Mouse (Mus musculus) gastrocnemius, postnatal 36 days (tissue): ENCODE results near the gene Tnni1. TPM values are rescaled to one million over a fixed set of nuclear protein-coding genes. Genes with fewer than 3 reads are reported as not detected.

Experiments used
- DNase-seq, 2 experiments: peaks; one replicate each; pipeline ENCODE4 v3.0.0; 2022
- intact Hi-C: fragments of 180-260 bp; cut with DNase I; formaldehyde crosslinking; loops from one replicate; pipeline ENCODE4 v1.15.1; 2025
- long read RNA-seq, 2 experiments: library from polyadenylated mRNA; stranded (forward); transcript quantifications; one replicate each; pipeline ENCODE4 v2.0.0; 2021
- total RNA-seq, 2 experiments: library from RNA; stranded (reverse); gene quantifications; 2 replicates each; pipeline ENCODE4 v1.2.3; 2021

The Tnni1 gene
- total RNA-seq, result 100 to 1,000 TPM in 1 of 2 experiments, 10 to 100 TPM in 1; 69.4 to 433 TPM
- long read RNA-seq, experiment 1, partial matches to known transcripts, result 10 of 70 reads
- long read RNA-seq, experiment 1, other reads (novel, unspliced or antisense), result 60 of 70 reads
- long read RNA-seq, experiment 2, partial matches to known transcripts, result 96 of 579 reads
- long read RNA-seq, experiment 2, other reads (novel, unspliced or antisense), result 483 of 579 reads

DNA sequence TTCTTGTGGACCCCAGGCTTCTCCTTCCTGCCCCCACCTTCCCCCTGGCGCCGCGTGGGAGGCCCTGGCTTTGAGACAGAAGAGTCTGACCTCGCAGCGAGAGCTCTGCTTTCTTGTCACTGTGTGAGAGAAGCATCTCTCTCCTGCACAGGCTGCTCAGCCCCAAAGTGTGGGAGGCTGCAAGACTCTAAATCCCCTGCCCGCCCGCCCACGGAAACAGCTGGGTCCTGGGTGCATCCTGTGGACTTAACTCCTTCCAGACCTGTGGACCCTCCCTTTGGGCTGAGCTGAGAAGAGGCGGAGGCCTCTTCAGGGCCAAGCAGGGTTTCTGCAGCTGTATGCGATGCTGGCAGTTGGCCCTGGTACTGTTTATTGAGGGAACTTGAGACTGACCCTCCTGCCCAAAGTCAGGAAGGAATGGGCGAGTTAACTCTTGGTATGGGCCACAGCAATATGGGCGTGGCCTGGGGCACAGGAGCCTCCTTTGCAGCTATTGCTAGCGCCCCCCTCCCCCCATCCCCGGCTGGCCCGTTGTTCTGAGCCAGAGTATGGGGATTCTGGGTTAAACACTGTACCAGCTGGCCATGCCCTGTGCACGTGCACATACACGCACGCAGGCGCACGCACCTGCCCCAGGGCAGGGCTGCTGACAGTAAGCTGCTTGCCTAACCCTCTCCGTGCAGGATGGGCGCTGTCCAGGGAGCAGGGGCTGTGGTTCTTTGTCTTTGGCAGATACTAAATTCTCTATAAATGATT, at the start of gene Tnni1:
Gene Tnni1, plus strand, starts transcription at position 655 of the 756 bp plus-strand sequence.
- peak in 1 of 2 experiments; percentile 47 for DNase-seq
- intact Hi-C loops, result no loop called here

DNA sequence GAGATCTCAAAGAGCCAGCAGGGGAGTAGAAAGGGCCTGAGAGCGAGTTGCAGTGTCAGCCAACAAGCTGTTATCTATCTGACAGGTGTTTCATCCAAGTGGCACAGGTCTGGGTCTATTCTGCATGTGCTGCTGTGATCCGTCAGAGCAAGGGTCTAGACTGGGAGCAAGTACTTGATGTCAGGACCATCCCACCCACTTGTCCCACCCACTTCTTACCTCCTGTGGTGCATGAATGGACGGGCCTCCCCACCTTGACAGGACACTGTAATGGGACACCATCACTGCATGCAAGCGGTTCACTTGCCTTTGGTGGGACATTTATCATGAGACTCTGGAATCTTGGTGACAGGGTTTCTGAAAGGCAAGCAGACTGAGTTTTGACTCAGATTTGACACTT, 49.4 kb upstream of the Tnni1 start:
- DNase-seq, result no peak
- intact Hi-C loops, result no loop called here

DNA sequence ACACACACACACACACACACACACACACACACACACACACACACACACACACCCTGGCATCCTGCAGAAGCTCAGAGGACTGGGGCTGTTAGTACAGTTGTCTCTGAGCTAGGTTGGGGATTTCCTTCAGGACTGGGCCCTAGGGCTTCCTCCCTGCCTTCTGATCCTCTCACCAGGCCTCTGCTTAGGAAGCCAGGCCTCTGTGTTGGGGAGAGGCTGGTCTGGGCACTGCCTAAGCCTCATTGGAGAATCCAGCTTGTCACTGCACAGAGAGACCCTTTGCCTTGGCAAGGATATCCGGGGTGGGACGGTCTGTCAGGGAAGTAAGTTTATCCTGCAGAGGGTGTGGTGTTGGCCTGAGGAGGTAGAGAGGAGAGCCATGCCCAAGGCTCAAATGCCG, 48.9 kb upstream of the Tnni1 start:
- intact Hi-C loops, result no loop called here
- no peak for DNase-seq

DNA sequence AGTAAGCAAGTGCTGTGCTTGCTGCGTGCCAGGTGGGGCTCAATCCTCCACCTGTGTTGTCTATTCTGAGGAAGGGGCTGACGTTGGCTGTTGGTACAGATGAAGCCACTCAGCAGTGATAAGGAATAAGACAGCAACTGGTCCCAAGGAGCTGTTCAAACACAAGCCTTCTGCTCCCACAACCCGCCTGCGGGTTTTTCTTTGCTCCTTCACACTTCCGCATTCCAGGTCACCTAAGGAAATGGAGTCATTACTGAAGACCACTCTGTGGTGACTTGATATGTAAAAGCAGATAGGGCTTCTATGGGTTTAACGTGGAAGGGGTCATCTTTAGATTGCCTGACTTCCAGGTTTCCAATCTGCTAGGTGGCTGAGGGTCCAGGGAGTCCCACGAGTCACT, 47.8 kb upstream of the Tnni1 start:
- intact Hi-C loops, result no loop called here
- DNase-seq, result no peak

DNA sequence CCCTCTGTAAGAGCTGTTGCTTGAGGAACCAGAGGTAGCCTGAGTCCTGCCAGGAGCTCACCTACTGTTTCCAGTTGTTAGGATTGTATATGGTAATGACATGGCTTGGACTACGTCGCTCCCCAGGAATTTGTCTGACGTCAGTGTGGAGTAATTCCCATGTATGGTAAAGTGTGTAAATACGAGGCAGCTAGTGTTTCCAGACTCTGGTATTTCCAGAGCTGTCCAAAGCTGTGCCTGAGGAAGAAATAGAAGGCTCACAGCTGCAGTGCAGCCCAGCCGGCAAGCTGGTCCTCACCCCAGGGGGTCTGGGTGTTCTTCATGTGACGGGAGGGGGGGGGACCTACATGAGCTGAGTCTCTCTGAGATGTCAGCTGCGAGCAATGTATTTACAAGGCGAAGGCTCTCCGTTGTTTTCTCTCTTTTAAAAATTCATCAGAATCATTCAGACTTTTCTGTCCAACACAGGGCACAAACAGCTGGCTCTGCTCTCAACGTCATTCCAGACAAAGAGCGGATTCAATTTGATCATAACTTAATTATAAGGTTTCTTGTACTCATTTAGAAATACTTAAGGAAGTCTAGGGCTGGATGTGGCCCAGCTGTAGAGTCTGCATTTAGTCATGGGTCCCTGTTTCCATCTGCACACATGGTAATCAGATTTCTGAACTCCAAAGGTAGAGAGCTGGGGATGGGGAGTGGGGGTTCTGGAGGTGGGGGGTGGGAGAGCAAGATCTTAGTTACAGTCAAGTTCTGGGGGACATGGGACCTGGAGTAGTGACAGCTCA, 47.1 kb upstream of the Tnni1 start:
- DNase-seq, result no peak
- intact Hi-C loops, result no loop called here

DNA sequence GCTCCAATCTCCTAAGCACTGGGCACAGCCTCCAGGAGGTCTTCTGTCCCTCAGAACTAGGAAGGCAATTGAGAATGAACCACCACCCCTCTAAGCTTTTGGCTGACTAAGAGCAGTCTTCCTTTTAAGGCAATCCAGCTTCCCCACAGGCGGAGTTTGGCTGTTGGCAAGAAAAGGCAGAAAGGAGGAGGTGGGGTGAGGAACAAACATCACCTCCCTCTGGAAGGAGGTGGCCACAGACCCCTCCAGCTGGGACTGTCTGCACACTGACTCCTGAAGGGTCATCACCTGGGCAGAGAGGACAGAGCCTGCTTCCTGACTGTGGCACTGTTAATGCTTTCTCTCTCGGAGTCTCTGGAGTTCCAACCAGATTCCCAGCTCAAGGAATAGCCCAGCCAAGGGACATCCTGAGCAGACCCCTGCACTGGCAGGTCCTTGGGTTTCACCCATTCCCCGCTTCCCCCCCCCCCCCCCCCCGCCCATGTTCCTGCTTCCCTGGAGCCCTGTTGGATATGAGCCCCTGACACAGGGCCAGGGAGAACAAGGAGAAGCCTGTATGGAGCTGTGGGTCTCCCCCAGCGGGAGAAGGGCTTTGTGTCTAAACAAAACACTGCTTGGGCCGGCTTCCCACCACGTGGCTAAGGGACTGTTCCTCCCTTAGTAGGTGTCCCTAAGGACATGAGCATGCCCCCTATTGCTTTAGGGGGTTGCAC, 44.9 kb upstream of the Tnni1 start:
- intact Hi-C loops, result no loop called here
- DNase-seq, result peak in 1 of 2 experiments; percentile 21

DNA sequence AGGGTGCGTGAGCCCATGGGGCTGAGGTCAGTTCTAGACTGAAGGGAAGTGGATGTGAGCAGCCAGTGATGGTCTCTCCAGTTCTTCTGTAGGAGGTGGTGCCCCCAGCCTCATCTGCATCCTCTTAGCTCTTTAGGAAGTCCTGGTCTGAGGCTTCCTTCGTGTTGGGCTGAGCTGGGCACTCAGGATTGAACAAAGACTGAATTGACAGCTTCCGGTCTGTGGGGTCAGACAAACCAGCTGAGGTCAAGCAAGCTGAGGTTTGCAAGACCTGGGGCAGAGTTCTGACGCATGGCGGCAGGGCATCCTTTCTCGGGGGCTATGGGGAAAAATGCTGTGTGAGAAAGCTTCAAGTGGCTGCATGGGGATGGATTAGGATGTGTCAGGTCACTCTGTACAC, 43.8 kb upstream of the Tnni1 start:
- no peak for DNase-seq
- intact Hi-C loops, result no loop called here

DNA sequence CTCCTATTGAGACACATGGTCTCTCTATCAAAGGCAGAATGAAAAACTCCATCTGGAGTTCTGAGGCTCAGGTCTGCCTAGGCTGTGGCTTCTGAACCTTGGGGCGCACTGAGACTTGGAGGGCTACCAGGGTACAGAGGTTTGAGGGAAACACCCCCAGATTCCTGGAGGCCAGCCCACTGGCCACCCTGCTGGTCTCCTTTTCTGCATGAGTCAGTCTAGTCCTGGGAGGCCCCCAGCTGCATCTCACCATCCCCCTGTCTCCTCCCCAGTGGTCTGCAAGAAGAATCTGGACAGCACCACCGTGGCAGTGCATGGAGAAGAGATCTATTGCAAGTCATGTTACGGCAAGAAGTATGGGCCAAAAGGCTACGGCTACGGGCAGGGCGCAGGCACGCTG, 34.2 kb upstream of the Tnni1 start:
- no peak for DNase-seq
- intact Hi-C loops, result no loop called here

DNA sequence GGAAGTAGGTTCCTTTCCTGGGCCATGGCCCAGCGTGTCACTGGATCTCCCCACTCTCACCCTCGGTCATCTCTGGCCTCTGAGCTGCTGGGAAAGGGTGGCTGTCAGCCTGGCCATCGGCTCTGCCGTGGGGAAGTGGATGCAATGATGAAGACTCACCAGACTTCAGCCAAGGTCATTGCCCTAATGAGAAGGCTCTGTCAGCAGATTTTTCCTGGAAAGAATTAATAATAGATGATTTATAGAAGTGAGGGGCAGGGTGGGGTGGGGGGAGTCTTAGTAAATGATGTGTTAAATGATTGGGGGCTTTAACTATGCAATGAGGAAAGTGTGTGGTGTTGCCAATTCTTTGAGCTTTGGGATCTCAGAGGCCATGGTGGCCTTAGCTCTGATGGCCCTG, 33.0 kb upstream of the Tnni1 start:
- intact Hi-C loops, result no loop called here
- no peak for DNase-seq

DNA sequence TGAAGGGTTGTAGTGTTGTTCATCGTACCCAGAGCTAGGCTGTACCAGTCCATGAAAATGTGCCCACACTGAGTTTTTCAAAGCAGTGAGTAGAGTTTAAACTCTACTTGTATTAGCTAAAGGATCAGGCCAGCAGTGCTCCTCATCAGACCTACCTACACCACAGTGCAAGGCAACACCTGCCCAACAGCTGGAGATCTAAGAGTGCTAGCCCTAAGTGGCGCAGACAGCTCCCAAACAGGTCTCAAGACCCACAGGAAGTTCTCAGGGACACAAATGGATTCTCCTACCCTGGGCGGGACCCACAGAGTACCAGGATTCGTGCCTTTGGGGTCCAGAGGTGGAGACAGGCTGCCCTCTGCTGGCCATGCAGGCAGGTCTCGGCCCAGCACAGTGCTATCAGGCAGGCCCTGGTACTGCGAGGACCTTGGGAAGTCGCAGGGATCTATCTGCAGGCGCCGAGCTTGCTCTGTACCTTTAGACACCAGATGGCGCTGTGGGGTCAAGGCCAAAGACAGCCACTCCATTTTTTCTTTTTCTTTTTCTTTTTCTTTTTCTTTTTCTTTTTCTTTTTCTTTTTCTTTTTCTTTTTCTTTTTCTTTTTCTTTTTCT, 26.4 kb upstream of the Tnni1 start:
- intact Hi-C loops, result loop anchor here (1.0 kb wide), 2 partner anchors 28 to 34 kb away; no protein-coding TSS in a partner anchor
- DNase-seq, result peak; percentile 84 to 93

DNA sequence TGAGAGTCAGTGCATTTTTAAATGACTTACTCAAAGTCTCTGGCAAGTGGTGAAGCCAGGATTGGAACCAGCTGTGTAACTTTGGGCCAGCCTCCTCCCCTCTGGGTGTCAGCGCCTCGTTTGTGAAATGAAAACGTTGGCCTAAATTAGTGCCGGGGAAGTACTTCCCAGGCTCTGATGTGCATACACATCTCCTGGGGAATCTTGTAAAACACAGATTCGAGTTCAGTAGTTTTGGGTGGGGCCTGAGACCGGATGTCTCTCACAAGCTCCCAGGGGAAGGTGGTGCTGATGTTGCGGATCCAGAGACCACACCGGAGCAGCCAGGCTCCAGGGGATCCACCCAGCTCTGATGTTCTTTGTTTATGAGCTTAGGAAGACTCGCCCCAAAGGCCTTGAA, 23.9 kb upstream of the Tnni1 start:
- intact Hi-C loops, result no loop called here

DNA sequence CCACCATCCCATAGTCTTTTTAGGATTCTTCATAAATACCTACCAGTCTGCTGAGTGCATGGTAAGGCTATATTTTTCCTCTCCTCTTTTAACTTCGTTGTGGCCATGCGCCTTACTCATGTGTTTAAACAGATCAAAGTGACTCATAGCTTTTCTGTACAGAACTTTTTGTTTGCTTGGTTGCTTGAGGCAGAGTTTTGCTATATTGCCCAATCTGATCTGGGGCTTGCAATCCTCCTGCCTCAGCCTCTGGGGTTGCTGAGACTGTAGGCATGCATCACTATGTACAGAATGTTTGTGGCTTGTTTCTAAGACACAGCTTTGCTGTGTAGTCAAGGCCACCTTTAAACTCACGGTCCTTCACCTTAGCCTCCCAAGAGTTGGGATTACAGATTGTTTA, 23.3 kb upstream of the Tnni1 start:
- DNase-seq, result no peak

More for the DNA sequence above, 23.9 kb upstream of the Tnni1 start:
- DNase-seq, result peak; percentile 64 to 74

DNA sequence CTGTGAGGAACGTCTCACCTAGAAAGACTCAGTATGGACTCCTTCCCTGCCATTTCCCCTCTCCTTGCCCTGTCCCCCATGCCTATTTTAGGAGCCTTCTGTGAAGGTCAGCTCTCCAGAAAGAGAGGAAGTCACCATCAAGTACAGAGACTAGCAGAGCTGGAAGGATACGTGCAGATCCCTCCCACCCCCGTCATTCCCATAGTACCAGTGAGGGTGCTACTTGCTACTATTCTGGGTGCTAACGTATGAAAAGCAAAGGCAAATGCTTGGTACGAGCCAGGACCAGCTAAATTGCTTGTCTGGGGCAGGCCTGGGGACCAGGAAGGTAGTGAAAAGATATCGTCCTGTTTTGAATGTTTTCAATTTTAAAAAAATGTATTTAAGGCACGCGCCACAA, 21.9 kb upstream of the Tnni1 start:
- intact Hi-C loops, result no loop called here
- no peak for DNase-seq

More for the DNA sequence above, 23.3 kb upstream of the Tnni1 start:
- intact Hi-C loops, result no loop called here

DNA sequence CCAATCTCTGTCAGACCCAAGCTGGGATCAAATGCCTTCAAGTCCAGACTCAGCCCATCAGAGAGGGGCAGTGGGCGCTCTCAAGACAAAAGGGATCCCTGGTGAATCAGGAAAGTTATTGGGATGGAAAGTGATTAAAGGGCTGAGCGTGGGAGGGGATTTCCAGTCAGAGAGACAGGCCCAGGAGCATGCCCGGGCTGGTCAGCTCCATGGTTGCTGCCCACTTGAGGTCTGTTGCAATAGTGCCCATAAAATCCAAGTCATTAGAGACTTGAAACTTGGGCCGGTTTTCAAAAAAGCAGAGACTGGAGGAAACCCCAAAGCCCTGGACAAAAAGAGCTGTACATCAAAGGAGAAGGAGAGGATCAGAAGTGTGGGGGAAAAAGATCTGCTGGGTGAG, 19.5 kb upstream of the Tnni1 start:
- DNase-seq, result no peak
- intact Hi-C loops, result no loop called here

DNA sequence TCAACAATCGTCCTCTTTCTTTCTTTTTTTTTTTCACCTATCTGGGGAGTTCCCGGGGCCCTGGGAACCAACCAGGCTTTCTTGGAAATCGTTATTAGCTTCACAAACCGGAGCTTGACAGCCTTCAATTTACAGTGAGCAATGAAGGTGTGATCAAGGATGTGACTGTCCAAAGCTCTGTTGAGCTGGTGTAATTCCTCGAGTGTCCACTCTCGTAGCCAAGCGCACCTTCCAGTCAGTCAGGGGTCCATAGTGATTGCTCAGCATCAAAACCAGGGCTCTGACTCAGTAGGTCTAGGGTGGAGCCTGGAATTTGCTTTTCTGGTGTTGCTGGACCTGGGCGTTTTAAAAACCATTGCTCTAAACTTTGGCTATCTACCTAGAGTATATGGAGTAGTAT, 19.0 kb upstream of the Tnni1 start:
- intact Hi-C loops, result no loop called here

DNA sequence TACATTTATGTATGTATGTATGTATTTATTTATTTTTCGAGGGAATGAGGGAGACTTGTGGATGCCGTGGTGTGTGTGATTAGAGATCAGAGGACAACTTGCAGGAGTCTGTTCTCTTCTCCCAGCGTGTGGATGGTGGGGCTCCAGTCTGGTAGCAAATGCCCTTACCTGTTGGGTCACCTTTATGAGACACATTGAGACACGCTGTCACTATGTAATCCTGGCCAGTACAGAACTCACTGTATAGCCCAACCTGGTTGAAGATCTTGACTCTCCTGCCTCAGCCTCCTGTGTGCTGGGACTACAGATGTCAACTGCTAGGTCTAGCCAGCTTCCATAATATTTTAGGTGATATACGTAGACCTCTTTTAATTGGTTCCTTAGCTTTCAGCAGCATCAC, 17.5 kb upstream of the Tnni1 start:
- DNase-seq, result no peak
- intact Hi-C loops, result no loop called here

More for the DNA sequence above, 19.0 kb upstream of the Tnni1 start:
- no peak for DNase-seq

DNA sequence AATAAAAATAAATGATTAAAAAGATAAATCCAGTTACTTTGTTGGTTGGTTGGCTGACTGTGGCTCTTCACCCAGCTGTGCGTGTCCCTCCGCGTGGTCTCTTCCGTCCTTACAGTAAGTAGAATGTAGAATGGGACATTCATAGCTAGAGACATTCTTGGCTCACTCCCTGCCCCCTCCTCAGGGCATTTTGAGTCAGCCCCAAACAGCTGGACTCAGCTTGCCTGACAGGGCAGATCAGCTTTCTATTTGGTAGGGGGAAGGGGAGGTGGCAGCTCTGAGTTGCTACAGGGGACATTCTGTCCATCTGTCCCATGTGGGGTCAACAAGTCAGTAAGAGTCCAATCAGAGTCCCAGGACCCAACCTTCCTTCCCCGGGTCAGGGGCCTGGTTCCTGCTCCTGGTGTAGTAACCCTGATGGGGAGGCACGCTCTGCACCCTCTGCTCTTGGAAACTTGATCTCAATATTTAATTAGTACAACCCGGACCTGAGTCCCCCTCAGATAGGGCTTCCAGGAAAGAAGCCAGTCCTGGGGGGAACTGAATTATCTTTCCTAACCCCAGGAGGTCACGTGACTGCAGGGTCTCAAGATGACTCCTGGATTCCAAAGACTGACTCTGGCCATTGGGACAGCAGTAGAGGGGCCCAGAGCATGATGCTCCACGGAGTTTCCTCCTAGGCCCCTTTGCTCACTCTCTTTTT, 15.6 kb upstream of the Tnni1 start:
- peak in 1 of 2 experiments; percentile 37 for DNase-seq
- intact Hi-C loops, result no loop called here

DNA sequence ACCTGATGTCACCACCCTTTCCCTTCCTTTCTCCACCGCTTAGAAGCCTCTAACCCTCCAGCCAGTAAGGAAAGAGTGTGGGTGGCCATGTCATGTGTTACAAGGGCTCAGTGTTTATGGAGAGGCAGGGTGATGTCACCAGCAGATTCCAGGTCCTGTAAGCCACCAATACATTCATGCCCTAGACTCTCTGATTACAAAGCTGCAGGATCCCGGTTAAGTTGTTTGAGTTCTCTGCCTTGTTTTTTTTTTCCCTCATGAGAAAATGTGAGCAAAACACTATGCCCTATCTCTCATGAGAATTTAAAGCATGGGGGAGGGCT, 15.1 kb upstream of the Tnni1 start:
- DNase-seq, result no peak
- intact Hi-C loops, result no loop called here

DNA sequence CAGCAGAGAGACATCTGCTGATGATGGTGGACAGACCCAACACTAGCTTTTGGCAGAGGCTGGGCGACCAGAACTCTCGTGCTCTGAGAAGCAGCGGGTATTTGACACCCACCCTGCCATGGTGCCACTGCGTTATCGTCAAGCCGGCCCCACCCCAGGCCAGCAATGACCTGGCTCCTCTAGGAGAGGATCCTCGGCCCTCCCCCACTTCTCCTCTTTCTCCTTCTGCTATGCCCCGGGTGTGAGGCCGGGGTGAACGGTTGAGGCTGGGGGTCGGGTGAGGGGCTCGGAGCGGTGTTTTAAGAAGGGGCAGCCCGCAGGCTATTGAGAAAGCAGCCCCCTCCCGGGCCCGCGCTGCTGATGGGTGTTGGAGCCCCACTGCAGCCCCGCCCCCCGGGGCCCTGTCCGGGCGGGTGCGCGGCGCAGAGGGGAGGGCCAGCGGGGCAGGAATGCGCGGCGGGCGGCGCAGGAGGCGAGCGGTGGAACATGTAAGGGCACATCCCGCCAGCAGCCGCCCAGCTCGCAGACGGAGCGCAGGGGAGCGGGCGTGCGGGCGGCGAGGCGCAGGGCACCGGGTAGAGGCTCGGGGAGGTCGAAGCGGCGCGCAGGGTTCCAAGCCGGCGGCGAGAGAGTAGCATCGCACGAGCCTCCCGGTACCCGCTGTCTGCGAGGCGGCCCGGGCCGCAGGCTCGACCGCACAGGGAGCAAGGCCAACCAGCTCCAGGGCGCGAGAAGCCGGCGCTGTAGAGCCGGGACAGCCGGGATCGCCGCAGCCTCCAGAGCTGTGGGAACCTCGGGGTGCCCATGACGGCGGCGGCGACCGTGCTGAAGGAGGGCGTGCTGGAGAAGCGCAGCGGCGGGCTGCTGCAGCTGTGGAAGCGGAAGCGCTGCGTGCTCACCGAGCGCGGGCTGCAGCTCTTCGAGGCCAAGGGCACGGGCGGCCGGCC, 13.3 kb upstream of the Tnni1 start, which contains the start of gene Phlda3:
Gene Phlda3, plus strand, starts transcription at position 475 of the 947 bp plus-strand sequence.
- intact Hi-C loops, result no loop called here
- DNase-seq, result peak; percentile 76 to 80
